Mouse (Mus musculus) thymus, adult 2 months (tissue): ENCODE data around the gene Anpep. TPM values are rescaled to one million over a fixed set of nuclear protein-coding genes. Genes with fewer than 3 reads are reported as not detected.

Source experiments
- DNase-seq: peaks from one replicate; pipeline ENCODE4 v3.0.0; 2021
- H3K27ac ChIP-seq: fragments of 200-500 bp; 2 replicates; pipeline ENCODE4 v1.5.1; 2012; ENCODE audit warnings: low read length, control low read depth; ENCODE audit not compliant: control insufficient read depth, insufficient read depth
- H3K27me3 ChIP-seq: fragments of 200-500 bp; 2 replicates; pipeline ENCODE4 v1.6.1; 2012; ENCODE audit warnings: mild to moderate bottlenecking, low read length, moderate library complexity, mixed read lengths; ENCODE audit not compliant: control insufficient read depth, insufficient read depth
- H3K36me3 ChIP-seq: fragments of 200-500 bp; 2 replicates; pipeline ENCODE4 v1.6.1; 2012; ENCODE audit warnings: mild to moderate bottlenecking, low read length, moderate library complexity; ENCODE audit not compliant: control insufficient read depth, insufficient read depth
- H3K4me1 ChIP-seq: fragments of 200-500 bp; replicated peaks from 2 replicates; pipeline ENCODE4 v1.6.1; 2012; ENCODE audit warnings: low read length; ENCODE audit not compliant: control insufficient read depth, insufficient read depth
- H3K4me3 ChIP-seq: fragments of 200-500 bp; 2 replicates; pipeline ENCODE4 v1.5.1; 2012; ENCODE audit warnings: mild to moderate bottlenecking, low read length, control low read depth, moderate library complexity; ENCODE audit not compliant: control insufficient read depth, insufficient read depth
- CTCF ChIP-seq: fragments of 200-500 bp; IDR thresholded peaks from 2 replicates; pipeline ENCODE4 v1.5.1; 2012; ENCODE audit warnings: mild to moderate bottlenecking, control low read depth, low read length, moderate library complexity, borderline replicate concordance; ENCODE audit not compliant: control insufficient read depth, poor library complexity, insufficient read depth; ENCODE audit errors: extremely low read depth
- POLR2A ChIP-seq: fragments of 200-500 bp; IDR thresholded peaks from 2 replicates; pipeline ENCODE4 v1.6.1; 2012; ENCODE audit warnings: mild to moderate bottlenecking, low read length, control low read depth, moderate library complexity; ENCODE audit not compliant: control insufficient read depth, poor library complexity, insufficient read depth; ENCODE audit errors: extremely low read depth
- WGBS: fragments of 180-500 bp; shearing (Covaris S2); methylation state at CpG from one replicate; pipeline ENCODE4 v1.1.7; 2018; 5-methylcytosine and 5-hydroxymethylcytosine counted together
- polyA plus RNA-seq: library from polyadenylated mRNA; depleted of rRNA; stranded (reverse); fragments of >200 nt; gene quantifications from 2 replicates; pipeline ENCODE4 v1.2.3, GENCODE M21; 2012

Anpep gene
- polyA plus RNA-seq, 1 experiment, result 20.6 TPM

GRCm38 (mm10) chr7:79846342-79846741, 14.5 kb downstream of the Anpep start:
- H3K27me3 ChIP-seq, result peaks cover 6% of the 10 kb centered on the region; the same call in 1 of the 2 replicates
- H3K4me1 ChIP-seq, result peaks cover 15% of the 10 kb centered on the region; the same call in 1 of the 2 replicates

GRCm38 (mm10) chr7:79844090-79844802, 16.6 kb downstream of the Anpep start:
- Histone ChIP-seq H3K4me1 (peaks cover 15% of the 10 kb centered on the region; the same call in 1 of the 2 replicates), H3K4me3 (no peak overlapping the region), H3K27me3 (peaks cover 6% of the 10 kb centered on the region; the same call in 1 of the 2 replicates), H3K27ac (no peak overlapping the region), H3K36me3 (no peaks in the 10 kb centered on the region)
- WGBS, result 87% methylated on average over 8 of the region's 8 CpGs
- TF ChIP-seq CTCF, result no peak
- no peak for TF ChIP-seq POLR2A
- no peak for DNase-seq

More at GRCm38 (mm10) chr7:79846342-79846741, 14.5 kb downstream of the Anpep start:
- 95% methylated on average over 2 of the region's 2 CpGs for WGBS
- H3K4me3 ChIP-seq, result no peak overlapping the region
- no peaks in the 10 kb centered on the region for H3K36me3 ChIP-seq
- DNase-seq, result no peak
- no peak for TF ChIP-seq POLR2A
- no peak for TF ChIP-seq CTCF
- no peak overlapping the region for H3K27ac ChIP-seq

- H3K27ac ChIP-seq, result no peak overlapping the region
- no peaks in the 10 kb centered on the region; the same call in 1 of the 2 replicates for H3K27me3 ChIP-seq
- H3K4me1 ChIP-seq, result peaks cover 15% of the 10 kb centered on the region; the same call in 1 of the 2 replicates
- 64% methylated on average over 7 of the region's 7 CpGs for WGBS
- TF ChIP-seq CTCF (no peak), POLR2A (no peak)
- no peak for DNase-seq
- H3K4me3 ChIP-seq, result no peak overlapping the region
- H3K36me3 ChIP-seq, result no peaks in the 10 kb centered on the region
These were observed 18.7 kb downstream of the Anpep start for GRCm38 (mm10) chr7:79842163-79842562.

GRCm38 (mm10) chr7:79837247-79837646, 23.6 kb downstream of the Anpep start:
- Histone ChIP-seq H3K27me3 (no peaks in the 10 kb centered on the region), H3K4me3 (no peak overlapping the region), H3K4me1 (peaks cover 10% of the 10 kb centered on the region; the same call in 1 of the 2 replicates), H3K36me3 (no peaks in the 10 kb centered on the region), H3K27ac (no peak overlapping the region)
- WGBS, result 85% methylated on average over 2 of the region's 2 CpGs
- DNase-seq, result no peak
- TF ChIP-seq POLR2A, result no peak

- TF ChIP-seq CTCF, result no peak
- no peak for TF ChIP-seq POLR2A
- Histone ChIP-seq H3K27me3 (no peaks in the 10 kb centered on the region), H3K27ac (no peak overlapping the region), H3K4me3 (no peak overlapping the region), H3K4me1 (no peaks in the 10 kb centered on the region), H3K36me3 (no peaks in the 10 kb centered on the region)
- WGBS, result 94% methylated on average over 6 of the region's 6 CpGs
- no peak for DNase-seq
These were observed 25.7 kb downstream of the Anpep start for GRCm38 (mm10) chr7:79835196-79835595.

GRCm38 (mm10) chr7:79832980-79833379, 27.9 kb downstream of the Anpep start:
- Histone ChIP-seq H3K27me3 (no peaks in the 10 kb centered on the region), H3K4me3 (no peak overlapping the region), H3K27ac (no peak overlapping the region), H3K36me3 (no peaks in the 10 kb centered on the region), H3K4me1 (no peaks in the 10 kb centered on the region)
- no peak for DNase-seq
- TF ChIP-seq CTCF, result no peak
- TF ChIP-seq POLR2A, result no peak
